Mouse (Mus musculus) C2C12 (cell line): ENCODE results near the gene Gstp2.

Experiments used
- CEBPB ChIP-seq: IDR thresholded peaks from one replicate; pipeline ENCODE4 v1.6.1; 2011; ENCODE audit warnings: low read depth, mild to moderate bottlenecking, control low read depth, moderate library complexity
- CTCF ChIP-seq: IDR thresholded peaks from one replicate; pipeline ENCODE4 v1.5.1; 2011; ENCODE audit not compliant: control insufficient read depth, insufficient read depth, insufficient read length

DNA sequence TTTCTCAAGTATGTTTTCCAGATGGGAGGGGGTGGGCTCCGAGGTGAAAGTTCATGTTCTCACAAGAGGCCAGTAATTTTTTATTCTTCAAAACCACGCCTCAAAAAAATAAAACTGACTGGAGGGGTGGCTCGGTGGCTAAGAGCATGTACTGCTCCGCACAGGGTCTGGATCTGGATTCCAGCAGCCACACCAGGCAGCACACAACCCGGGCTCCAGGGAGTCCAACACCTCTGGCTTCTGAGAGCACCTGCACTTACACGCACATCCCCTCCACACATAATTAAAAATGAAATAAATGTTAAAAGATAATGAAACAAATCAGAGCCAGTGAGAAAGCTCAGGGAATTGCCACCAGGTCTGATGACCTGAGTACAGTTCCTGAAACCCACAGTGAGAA lies 20.5 kb upstream of the Gstp2 start:
- no peak for TF ChIP-seq CEBPB
- TF ChIP-seq CTCF: no peak
